Mouse (Mus musculus): ENCODE measurements at regions not wholly inside any gene's neighbourhood (a gene's known extent, or its start where the extent isn't known, plus 50 kb on each side); places are given as distances from the start of the nearest gene placed in this dataset.

DNA sequence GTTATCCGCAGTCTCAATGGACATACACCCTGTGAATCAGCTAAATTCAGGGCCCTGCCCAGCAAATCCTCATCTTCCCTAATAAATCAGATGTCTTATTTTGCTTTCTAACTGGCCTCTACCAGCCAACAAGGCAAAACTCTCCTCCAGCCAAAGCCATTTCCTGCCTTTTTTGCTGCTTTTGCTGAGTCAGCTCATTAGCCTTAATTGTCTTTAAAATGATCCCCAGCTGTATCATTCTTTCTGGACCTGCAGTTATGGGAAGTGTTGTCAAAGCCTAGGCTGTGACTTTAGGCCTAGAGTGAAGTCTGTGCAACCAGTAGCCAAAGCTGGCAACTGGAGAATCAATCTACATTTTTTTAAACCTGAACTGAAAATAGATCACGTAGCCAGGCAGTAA lies 81.4 kb downstream of the Mtpn start:
- intact Hi-C loops (cut with DNase I): no loop called here
- no peak for DNase-seq (ENCODE audit: low spot score in 2 of 2)

DNA sequence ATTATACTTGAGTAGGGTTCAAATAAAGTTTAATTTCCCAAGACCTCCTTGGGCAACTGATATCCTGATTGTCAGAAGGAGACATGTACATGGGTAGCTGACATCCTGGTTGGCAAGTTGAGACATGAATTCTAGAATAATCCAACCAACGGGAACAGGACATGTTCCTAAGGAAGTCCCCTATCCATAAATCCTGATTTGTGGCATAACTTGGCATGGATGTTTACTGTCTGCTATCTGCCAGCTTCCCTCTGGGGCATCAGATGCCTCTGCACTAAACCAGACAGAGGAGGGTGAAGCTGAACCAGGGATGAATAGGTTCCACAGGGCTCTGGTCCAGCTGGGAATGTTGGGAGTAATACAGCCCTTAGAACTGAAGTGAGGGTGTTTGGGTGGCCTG lies 94.7 kb downstream of the Mtpn start:
- DNase-seq (ENCODE audit: low spot score in 2 of 2): no peak

DNA sequence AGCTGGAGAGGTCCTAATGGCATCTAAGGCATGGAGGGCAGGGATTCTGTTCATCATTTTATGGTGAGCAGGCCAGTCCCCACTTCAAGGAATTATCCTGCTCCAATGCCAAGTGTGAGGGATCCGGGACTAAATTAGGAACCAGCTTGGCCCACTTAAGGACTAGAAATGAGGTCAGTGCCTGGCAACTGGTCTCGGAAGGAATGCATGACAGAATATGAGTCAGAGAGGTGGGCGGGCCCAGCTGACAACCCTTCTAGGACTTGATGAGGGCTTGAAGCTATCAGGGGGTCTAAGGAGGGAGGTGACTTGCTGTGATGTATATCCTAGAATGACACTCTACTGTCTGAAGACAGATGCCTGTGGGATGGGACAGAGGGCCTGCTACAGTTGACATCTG lies 100.4 kb upstream of the Fam180a start:
- intact Hi-C loops (cut with DNase I): no loop called here

More for the DNA sequence above, 94.7 kb downstream of the Mtpn start:
- intact Hi-C loops (cut with DNase I): no loop called here

DNA sequence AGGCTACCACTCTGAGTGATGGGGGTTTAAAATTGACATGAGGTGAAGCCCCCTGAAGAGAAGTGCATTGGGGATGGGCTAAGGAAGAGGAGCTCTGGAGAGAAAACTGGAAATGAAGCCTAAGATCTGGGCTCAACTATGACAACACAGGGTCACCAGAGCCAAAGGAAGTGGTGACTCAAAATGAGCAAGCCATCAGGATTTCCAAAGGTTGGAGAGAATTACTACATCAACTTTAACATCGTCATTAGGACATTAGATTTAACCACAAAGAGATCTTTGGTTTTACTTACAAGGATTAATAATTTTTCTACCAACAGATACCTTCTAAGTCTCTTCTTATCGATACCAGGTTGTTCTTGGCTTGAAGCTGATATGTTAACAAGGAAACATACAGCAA lies 98.6 kb upstream of the Fam180a start:
- DNase-seq (ENCODE audit: low spot score in 2 of 2): no peak
- intact Hi-C loops (cut with DNase I): no loop called here

More for the DNA sequence above, 100.4 kb upstream of the Fam180a start:
- DNase-seq (ENCODE audit: low spot score in 2 of 2): peak; percentile 43 to 82

DNA sequence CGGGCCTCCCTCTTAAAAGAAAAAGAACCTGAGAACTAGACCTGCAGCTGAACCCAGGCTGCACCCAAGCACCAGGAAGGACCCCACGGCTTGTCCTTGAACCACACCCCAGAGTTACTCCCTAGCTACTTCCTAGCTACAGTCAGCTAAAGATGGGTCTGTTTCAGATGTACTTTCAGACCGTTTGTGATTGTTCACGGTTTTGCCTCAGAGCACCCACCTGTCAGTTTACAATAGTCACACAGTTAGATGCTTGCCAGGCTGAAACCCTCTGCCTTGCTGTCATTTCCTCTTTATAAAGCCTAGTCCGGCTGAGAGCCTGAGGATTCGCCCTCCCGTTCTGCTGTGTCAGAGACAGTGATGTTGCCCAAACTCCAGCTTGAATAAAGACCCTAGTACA lies 95.0 kb upstream of the Fam180a start:
- no peak for DNase-seq (ENCODE audit: low spot score in 2 of 2)
- intact Hi-C loops (cut with DNase I): no loop called here

DNA sequence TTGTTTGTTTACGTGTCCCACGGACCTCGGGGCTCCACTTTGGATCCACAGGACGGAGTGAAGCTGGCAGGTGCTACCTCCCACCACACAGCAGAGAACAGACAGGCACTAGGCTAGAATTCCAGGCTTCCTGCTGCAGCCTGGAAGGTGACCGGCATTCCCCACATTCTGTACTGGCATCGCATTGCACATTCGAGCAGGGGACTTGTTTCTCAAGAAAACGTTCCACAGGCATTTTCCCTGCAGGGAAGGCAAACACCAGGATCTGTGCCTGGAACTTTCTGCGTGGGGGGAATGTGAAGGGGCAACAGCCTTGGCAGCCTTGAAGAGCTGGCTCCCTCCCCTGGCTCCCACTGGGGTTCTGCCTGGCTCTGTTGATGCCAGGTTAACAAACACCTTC lies 79.1 kb upstream of the Fam180a start:
- DNase-seq (ENCODE audit: low spot score in 2 of 2): peak; percentile 18 to 30
- intact Hi-C loops (cut with DNase I): no loop called here

DNA sequence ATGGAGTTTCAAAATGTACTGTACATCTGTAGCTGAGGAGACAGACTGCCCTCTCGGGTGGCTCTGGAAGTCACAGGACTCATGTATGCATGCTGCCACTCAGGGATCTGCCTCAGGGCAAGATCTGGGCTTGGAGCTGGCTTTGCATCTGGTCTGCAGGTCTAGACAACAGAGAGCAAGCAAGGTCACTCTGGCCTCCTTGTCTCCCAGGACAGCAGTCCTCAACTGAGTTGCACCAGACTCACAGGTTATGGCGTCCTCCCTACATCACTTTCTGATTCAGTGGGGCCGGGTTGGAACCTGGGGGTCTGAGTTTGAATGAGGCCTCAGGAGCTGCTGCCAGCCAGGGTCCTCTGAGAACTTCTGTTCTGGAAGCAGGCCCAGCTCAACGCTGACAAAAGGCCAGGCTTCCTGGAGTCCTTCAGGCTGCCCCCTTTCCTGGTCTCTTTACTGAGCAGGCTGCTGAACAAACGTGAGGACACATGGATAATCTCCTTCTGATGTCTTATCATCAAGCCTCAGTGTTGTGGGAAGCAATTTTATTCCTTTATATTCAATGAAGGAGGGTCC lies 77.5 kb upstream of the Fam180a start:
- intact Hi-C loops (cut with DNase I): no loop called here
- no peak for DNase-seq (ENCODE audit: low spot score in 2 of 2)

DNA sequence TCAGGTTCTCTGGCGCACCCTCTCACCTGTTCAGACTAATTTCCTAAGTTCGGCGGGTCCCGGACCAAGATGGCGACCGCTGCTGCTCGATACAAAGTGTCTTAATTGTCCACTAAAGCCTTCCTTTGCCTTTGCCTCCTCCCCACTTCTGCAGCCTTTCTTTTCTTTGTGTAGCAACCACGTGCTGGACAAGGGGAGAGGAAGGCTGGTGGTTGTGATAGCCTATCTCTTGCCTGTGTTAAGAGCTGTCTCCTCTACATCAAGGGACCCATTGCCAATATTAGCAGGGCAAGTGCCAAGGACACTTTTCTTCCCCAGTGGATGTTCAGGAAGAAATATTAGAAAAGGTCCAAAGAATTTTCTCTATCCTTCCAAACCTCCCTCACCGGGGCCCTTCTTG lies 69.8 kb upstream of the Fam180a start:
- no peak for DNase-seq (ENCODE audit: low spot score in 2 of 2)

DNA sequence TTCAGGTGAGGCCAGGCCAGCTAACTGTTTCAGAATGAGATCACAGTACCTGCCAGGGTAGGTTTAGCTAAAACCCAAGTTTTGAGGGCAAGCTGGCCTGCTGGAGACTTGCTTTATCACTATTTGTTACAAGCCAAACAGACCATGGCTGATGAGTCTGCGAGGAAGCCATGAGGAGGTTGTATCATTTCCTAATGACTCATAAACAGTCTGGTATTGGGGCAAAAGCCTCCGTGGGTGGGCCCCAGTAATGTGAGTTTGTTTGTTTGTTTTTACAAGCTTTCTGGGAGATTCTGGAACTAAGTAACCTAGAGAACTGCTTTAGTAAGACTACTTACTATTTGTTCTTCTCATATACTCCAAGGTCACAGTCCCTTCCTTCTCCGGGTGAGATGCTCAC lies 62.9 kb upstream of the Fam180a start:
- intact Hi-C loops (cut with DNase I): loop anchor here (10.0 kb wide), 3 partner anchors 176 to 1656 kb away; partner anchors contain the start of gene Chrm2
- no peak for DNase-seq (ENCODE audit: low spot score in 2 of 2)

More for the DNA sequence above, 69.8 kb upstream of the Fam180a start:
- intact Hi-C loops (cut with DNase I): no loop called here

DNA sequence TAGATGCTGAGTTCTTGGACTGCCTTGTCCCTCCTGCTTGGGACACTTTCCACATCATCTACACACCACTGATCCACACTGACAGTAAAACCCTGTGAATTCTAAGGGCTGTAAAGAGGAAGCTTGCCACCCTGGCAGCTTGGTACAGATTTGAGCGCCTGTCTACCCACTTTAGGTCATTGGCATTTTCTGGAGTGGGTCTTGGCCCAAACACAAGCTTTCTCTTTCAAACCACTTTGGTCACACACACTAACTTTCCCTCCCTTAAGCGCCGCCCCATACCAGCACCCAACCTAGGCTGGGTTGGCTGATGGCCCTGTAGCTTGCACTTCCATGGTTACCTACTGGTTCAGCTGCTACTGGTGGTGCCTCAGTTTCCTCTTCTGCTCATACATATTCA lies 55.6 kb upstream of the Fam180a start:
- DNase-seq (ENCODE audit: low spot score in 2 of 2): no peak
- intact Hi-C loops (cut with DNase I): loop anchor here (10.0 kb wide), 3 partner anchors 183 to 1663 kb away; partner anchors contain the start of gene Chrm2

DNA sequence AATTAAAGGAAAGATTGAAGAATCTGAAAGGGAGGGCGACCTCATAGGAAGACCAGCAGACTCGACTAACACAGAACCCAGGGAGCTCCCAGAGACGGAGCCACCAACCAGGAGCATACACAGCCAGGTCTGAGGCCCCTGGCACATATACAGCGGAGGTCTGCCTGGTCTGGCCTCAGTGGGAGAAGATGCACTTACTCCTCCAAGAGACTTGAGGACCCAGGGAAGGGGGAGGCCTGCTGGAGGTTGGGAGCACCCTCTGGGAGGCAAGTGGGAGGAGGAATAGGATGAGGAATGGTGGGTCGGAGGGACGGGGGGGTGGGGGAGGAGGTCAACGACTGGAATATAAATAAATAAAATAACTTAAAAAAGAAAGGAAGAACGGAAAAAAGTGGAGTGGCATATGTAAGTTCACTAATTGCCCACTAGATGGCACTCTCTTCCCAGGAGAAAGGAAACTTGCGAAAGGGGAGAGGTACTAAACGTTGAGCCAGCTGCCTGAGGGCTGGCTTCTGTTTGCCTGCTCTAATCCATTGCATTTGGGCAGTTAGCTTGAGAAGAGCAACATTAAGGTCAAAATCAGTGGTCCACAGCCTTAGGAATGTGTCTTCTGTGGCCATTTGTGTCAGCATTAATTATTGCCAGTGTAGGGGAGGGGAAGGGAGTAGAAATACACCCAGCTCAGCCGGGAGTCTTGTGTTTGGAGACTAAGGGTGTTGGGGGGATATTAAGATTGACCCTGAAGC lies 55.0 kb upstream of the Fam180a start:
- intact Hi-C loops (cut with DNase I): loop anchor here (10.0 kb wide), 3 partner anchors 184 to 1664 kb away; partner anchors contain the start of gene Chrm2
- DNase-seq (ENCODE audit: low spot score in 2 of 2): peak; percentile 37 to 45

DNA sequence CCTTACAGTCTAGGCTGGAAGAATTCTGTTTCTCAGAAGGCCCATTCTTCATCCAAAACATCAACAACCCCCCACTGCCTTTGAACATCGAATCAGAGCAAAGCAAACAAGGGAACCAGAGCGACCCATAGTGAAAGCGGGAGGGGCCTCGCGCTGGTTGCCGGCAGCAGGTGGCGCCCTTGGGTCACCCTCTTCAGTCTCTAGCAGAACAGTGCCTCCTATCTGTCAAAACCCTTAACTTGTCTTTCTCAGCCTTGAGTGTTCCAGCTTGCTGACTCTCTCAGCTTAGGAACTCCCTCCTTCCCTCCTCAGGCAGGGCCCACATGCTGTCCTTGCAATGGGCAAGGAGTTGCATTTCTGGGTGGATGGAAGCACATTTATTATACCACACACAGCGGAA lies 53.9 kb upstream of the Fam180a start:
- DNase-seq (ENCODE audit: low spot score in 2 of 2): peak; percentile 73 to 87
- intact Hi-C loops (cut with DNase I): loop anchor here (10.0 kb wide), 4 partner anchors 125 to 1665 kb away; partner anchors contain the start of gene Chrm2

DNA sequence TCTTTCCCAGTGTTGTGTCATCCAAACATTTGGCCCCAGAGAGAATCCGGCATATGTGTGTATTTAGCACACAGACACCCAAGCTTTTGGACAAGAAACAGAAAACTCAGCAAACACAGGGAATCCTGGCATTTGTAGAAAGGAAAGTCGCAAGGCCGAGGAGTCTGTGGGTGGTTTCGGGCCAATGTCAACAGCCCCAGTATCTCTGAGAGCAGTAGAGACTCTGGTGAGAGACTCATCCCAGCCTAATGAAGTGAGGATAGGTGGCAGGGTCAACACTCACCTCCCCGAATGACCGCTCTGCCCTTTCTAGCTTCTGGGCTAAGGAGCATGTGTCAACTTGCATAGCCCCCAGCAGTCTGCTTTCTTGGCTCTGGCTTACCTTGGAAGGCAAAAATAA lies 52.9 kb upstream of the Fam180a start:
- no peak for DNase-seq (ENCODE audit: low spot score in 2 of 2)
- intact Hi-C loops (cut with DNase I): loop anchor here (10.0 kb wide), 1 partner anchor 124 kb away; no protein-coding TSS in a partner anchor

DNA sequence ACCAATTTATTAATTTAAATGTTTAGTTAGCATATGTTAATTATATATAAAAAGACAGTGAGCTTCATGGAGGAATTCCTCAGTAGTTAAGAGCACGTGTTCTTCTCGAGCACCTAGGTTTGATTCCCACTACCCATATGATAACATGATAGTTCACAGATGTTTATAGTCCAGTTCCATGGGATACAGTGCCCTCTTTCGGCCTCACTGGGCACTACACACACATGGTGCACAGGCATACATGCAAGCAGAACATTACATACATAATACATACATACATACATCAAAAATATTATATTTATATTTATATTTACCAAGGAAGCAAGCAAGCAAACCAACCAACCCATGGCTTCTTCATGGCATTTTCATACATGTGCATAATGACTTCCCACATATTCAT lies 51.6 kb upstream of the Fam180a start:
- intact Hi-C loops (cut with DNase I): loop anchor here (10.0 kb wide), 1 partner anchor 123 kb away; no protein-coding TSS in a partner anchor
- no peak for DNase-seq (ENCODE audit: low spot score in 2 of 2)

DNA sequence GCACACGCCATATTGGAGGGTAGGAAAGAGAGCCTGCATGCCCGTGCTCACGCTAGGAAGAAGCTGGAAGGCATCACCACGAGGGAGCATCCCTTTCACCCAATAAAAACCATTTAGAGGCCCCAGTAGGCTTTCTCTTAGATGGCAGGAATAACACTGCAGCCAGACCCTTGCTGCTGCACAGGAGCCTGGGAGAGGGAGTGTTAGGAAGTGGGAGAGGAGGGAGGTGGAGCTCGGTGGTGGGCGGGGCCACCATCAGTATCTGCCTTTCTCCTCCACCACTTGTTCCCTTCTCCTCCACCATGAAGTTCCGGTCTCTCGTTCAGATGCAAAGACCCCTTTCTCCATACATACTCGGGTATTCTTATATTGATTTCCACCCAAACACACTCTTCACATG lies 50.6 kb upstream of the Fam180a start:
- DNase-seq (ENCODE audit: low spot score in 2 of 2): no peak
- intact Hi-C loops (cut with DNase I): loop anchor here (10.0 kb wide), 1 partner anchor 122 kb away; no protein-coding TSS in a partner anchor
